Comparison of ENCODE assay signal across 13 mouse cellular contexts in the genomic region with DNA sequence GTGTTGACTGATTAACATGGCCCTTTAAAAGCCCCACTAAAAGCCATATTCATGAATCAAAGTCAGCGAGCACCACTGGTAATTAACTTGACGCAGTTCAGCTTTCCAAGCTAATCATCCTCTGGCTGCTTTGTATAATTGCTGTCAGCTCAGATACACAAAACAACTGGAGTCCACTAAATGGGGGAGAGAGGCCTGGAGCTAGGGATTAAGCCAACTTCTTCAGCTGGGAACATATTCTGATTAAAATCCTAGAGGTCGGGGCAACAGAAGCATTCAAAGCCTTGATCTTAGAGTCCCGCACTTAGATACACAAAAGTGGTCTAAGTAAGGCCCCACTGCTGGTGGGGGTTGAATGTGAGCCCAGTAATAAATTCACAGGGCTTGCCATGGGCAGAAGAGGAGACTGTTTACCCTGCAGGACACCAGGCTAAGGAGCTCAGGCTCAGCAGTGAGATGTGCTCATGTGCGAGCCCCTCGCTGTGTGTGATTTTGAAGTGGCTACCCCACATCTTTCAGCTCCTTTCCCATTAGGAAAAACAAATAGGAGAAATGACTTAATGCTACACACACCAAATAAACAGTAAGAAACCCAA. TPM values are rescaled to one million over a fixed set of nuclear protein-coding genes. Genes with fewer than 3 reads are reported as not detected.
A peak's percentile ranks its signal among the peaks of the same experiment; 100 is the strongest.
DNase-seq lines count a peak whose midpoint lies in the region; ATAC-seq and TF ChIP-seq lines count a peak whose summit lies in the region.
"Had no signal": no experiment of that assay in that cellular context is flagged by ENCODE, and none has a peak within 500 bp of the region (broad histone marks: within the 10 kb centered on the region; RNA-seq: fewer than 3 reads in every experiment).

No protein-coding gene starts in this region.

- H3K9me3 ChIP-seq in hindbrain, embryonic 12.5 days (replicated peaks): no peaks in the 10 kb centered on the region
- H3K9me3 ChIP-seq in hindbrain, embryonic 11.5 days (ENCODE audit: control insufficient read depth, low read length): no peaks in the 10 kb centered on the region
- no peaks in the 10 kb centered on the region for H3K9me3 ChIP-seq in forebrain, embryonic 13.5 days (replicated peaks)
- H3K9me3 ChIP-seq in kidney, postnatal 0 days (replicated peaks; ENCODE audit: low read length): no peaks in the 10 kb centered on the region
- no peaks in the 10 kb centered on the region for H3K9me3 ChIP-seq in neural tube, embryonic 14.5 days (ENCODE audit: control insufficient read depth, low read length)
- H3K9me3 ChIP-seq: lung, embryonic 15.5 days had no signal

- TF ChIP-seq CTCF in kidney, postnatal 0 days (IDR thresholded peaks at IDR 0.05; ENCODE audit: low read depth): no peak

- H3K9ac ChIP-seq in hindbrain, embryonic 12.5 days: no peak overlapping the region
- H3K9ac ChIP-seq in hindbrain, embryonic 11.5 days (ENCODE audit: low read depth, low read length): no peak overlapping the region
- H3K9ac ChIP-seq in forebrain, embryonic 13.5 days: no peak overlapping the region
- H3K9ac ChIP-seq in kidney, postnatal 0 days (ENCODE audit: low read depth, low read length): no peak overlapping the region
- no peak overlapping the region for H3K9ac ChIP-seq in neural tube, embryonic 14.5 days (replicated peaks; ENCODE audit: low read depth, low read length)
- H3K9ac ChIP-seq: lung, embryonic 15.5 days had no signal

- H3K27ac ChIP-seq in hindbrain, embryonic 12.5 days: peak overlapping the region; percentile 44; the same call in 1 of the 2 replicates
- H3K27ac ChIP-seq in hindbrain, embryonic 11.5 days (ENCODE audit: low read depth, low read length): no peak overlapping the region
- 0 out of 2 replicates have a peak overlapping the region, but pooled peaks have one; percentile 48 for H3K27ac ChIP-seq in forebrain, embryonic 13.5 days
- no peak overlapping the region for H3K27ac ChIP-seq in kidney, postnatal 0 days
- peak overlapping the region; percentile 40; the same call in 1 of the 2 replicates for H3K27ac ChIP-seq in neural tube, embryonic 14.5 days (ENCODE audit: low read depth, low read length)
- H3K27ac ChIP-seq: layer of hippocampus, adult 2 months; lung, embryonic 15.5 days had no signal

- H3K4me3 ChIP-seq in hindbrain, embryonic 12.5 days: no peak overlapping the region
- H3K4me3 ChIP-seq in hindbrain, embryonic 11.5 days (ENCODE audit: low read depth, low read length): no peak overlapping the region
- H3K4me3 ChIP-seq in forebrain, embryonic 13.5 days: no peak overlapping the region
- no peak overlapping the region for H3K4me3 ChIP-seq in kidney, postnatal 0 days (replicated peaks; ENCODE audit: low read depth, low read length)
- H3K4me3 ChIP-seq in neural tube, embryonic 14.5 days (ENCODE audit: low read depth, low read length): no peak overlapping the region
- H3K4me3 ChIP-seq: layer of hippocampus, adult 2 months; lung, embryonic 15.5 days had no signal

- no peak overlapping the region for H3K4me2 ChIP-seq in hindbrain, embryonic 12.5 days (replicated peaks)
- H3K4me2 ChIP-seq in hindbrain, embryonic 11.5 days (replicated peaks; ENCODE audit: low read depth, low read length): no peak overlapping the region
- H3K4me2 ChIP-seq in forebrain, embryonic 13.5 days: no peak overlapping the region
- no peak overlapping the region for H3K4me2 ChIP-seq in kidney, postnatal 0 days (ENCODE audit: low read length)
- H3K4me2 ChIP-seq in neural tube, embryonic 14.5 days (ENCODE audit: low read depth, low read length): no peak overlapping the region
- H3K4me2 ChIP-seq: lung, embryonic 15.5 days had no signal

- 36% methylated on average over 6 of the region's 6 CpGs for WGBS in hindbrain, embryonic 12.5 days
- WGBS in hindbrain, embryonic 11.5 days: 50% methylated on average over 6 of the region's 6 CpGs
- 8% methylated on average over 6 of the region's 6 CpGs for WGBS in forebrain, embryonic 13.5 days
- WGBS in kidney, postnatal 0 days: 27% methylated on average over 6 of the region's 6 CpGs
- 23% methylated on average over 6 of the region's 6 CpGs for whole genome bisulfite sequencing in neural tube, embryonic 14.5 days

- ATAC-seq in hindbrain, embryonic 12.5 days (ENCODE audit: low FRiP score): no peak
- ATAC-seq in hindbrain, embryonic 11.5 days (ENCODE audit: low FRiP score): no peak
- ATAC-seq in forebrain, embryonic 13.5 days: peak; percentile 27; the same call in 1 of the 2 replicates
- no peak for ATAC-seq in kidney, postnatal 0 days (replicated peaks; ENCODE audit: low FRiP score, low read depth)
- 0 out of 2 replicates have a peak, but pooled peaks have one; percentile 41 for ATAC-seq in neural tube, embryonic 14.5 days (ENCODE audit: low read depth)

- no peaks in the 10 kb centered on the region for H3K36me3 ChIP-seq in hindbrain, embryonic 12.5 days
- H3K36me3 ChIP-seq in hindbrain, embryonic 11.5 days (ENCODE audit: control insufficient read depth, insufficient read depth, low read length): no peaks in the 10 kb centered on the region
- no peaks in the 10 kb centered on the region for H3K36me3 ChIP-seq in forebrain, embryonic 13.5 days (ENCODE audit: poor library complexity, severe bottlenecking)
- H3K36me3 ChIP-seq in kidney, postnatal 0 days (ENCODE audit: insufficient read depth, low read length): no peaks in the 10 kb centered on the region
- H3K36me3 ChIP-seq in neural tube, embryonic 14.5 days (ENCODE audit: control insufficient read depth, insufficient read depth, low read length): no peaks in the 10 kb centered on the region
- H3K36me3 ChIP-seq: lung, embryonic 15.5 days had no signal

- no peaks in the 10 kb centered on the region for H3K27me3 ChIP-seq in hindbrain, embryonic 12.5 days
- no peaks in the 10 kb centered on the region for H3K27me3 ChIP-seq in hindbrain, embryonic 11.5 days (ENCODE audit: control insufficient read depth, insufficient read depth, low read length)
- H3K27me3 ChIP-seq in forebrain, embryonic 13.5 days: no peaks in the 10 kb centered on the region
- no peaks in the 10 kb centered on the region for H3K27me3 ChIP-seq in kidney, postnatal 0 days (ENCODE audit: insufficient read depth, low read length)
- H3K27me3 ChIP-seq in neural tube, embryonic 14.5 days (ENCODE audit: control insufficient read depth, insufficient read depth, low read length): no peaks in the 10 kb centered on the region
- H3K27me3 ChIP-seq: lung, embryonic 15.5 days had no signal

- H3K4me1 ChIP-seq in hindbrain, embryonic 12.5 days: no peaks in the 10 kb centered on the region
- H3K4me1 ChIP-seq in hindbrain, embryonic 11.5 days (replicated peaks; ENCODE audit: control insufficient read depth, insufficient read depth, low read length): no peaks in the 10 kb centered on the region
- peaks cover 12% of the 10 kb centered on the region for H3K4me1 ChIP-seq in forebrain, embryonic 13.5 days
- H3K4me1 ChIP-seq in kidney, postnatal 0 days (replicated peaks; ENCODE audit: insufficient read depth, low read length): no peaks in the 10 kb centered on the region
- H3K4me1 ChIP-seq in neural tube, embryonic 14.5 days (ENCODE audit: control insufficient read depth, insufficient read depth, low read length): 0 out of 2 replicates have a peak, but pooled peaks cover 2% of the 10 kb centered on the region
- H3K4me1 ChIP-seq: lung, embryonic 15.5 days had no signal

- DNase-seq in hindbrain, embryonic 11.5 days (ENCODE audit: low spot score): no peak
- DNase-seq in kidney, postnatal 0 days (ENCODE audit: low spot score): peak; percentile 85
- DNase-seq in left cerebral cortex, adult 18-20 months (ENCODE audit: low spot score in 2 of 2): no peak
- no peak for DNase-seq in adrenal gland, adult (ENCODE audit: inconsistent age in 2 of 2, low spot score in 1 of 2)
- no peak for DNase-seq in ovary, postnatal 10 days (ENCODE audit: low spot score)
- DNase-seq: heart, adult 18-20 months; heart, postnatal 4 days had no signal

RNA-seq across cellular contexts. Expression of a gene that starts 36.8 kb away (rescaled TPM):
- 9.6 and 9.8 TPM in 2 replicates for polyA plus RNA-seq in hindbrain, embryonic 12.5 days (2016; fragmentation: Nextera tagmentation; extraction: Ambion mirVana)
- 4.5 and 5.7 TPM in 2 replicates for polyA plus RNA-seq in hindbrain, embryonic 11.5 days (2014; fragmentation: Nextera tagmentation; extraction: Ambion mirVana)
- 7.6 and 10.0 TPM in 2 replicates for polyA plus RNA-seq in forebrain, embryonic 13.5 days (2015; fragmentation: Nextera tagmentation; extraction: Ambion mirVana)
- polyA plus RNA-seq in kidney, postnatal 0 days (2015; fragmentation: Nextera tagmentation; extraction: Ambion mirVana): 1.3 and 1.6 TPM in 2 replicates
- polyA plus RNA-seq in neural tube, embryonic 14.5 days (2014; fragmentation: Nextera tagmentation; extraction: Ambion mirVana): 72.3 and 90.5 TPM in 2 replicates
- 100 to 1,000 TPM; 270 to 288 TPM for total RNA-seq in left cerebral cortex, adult 18-20 months (2021)
- total RNA-seq: monocyte, adult 5-6 weeks had no signal

Comparison
In these comparisons a context has a peak if more than half of its experiments do, and no peak if none do; other contexts are left out.
1. H3K27ac ChIP-seq: peak in hindbrain, embryonic 12.5 days (single experiment), forebrain, embryonic 13.5 days (single experiment) and neural tube, embryonic 14.5 days (single experiment); none in hindbrain, embryonic 11.5 days (single experiment) and kidney, postnatal 0 days (single experiment).
2. ATAC-seq: peak in forebrain, embryonic 13.5 days (single experiment) and neural tube, embryonic 14.5 days (single experiment); none in hindbrain, embryonic 12.5 days (single experiment), hindbrain, embryonic 11.5 days (single experiment) and kidney, postnatal 0 days (single experiment).